Mouse (Mus musculus) cortical plate, adult 2 months (tissue): Measurements from ENCODE around the gene Mapkap1.

Experiments
- CTCF ChIP-seq: fragments of 200-500 bp; IDR thresholded peaks from 2 replicates; pipeline ENCODE4 v1.5.1; 2011; ENCODE audit warnings: mild to moderate bottlenecking, control low read depth, low read length; ENCODE audit not compliant: insufficient read depth; ENCODE audit errors: extremely low read depth
- POLR2A ChIP-seq: fragments of 200-500 bp; IDR thresholded peaks from 2 replicates; pipeline ENCODE4 v1.6.1; 2011; ENCODE audit warnings: mild to moderate bottlenecking, low read length, control low read depth; ENCODE audit not compliant: insufficient read depth; ENCODE audit errors: extremely low read depth

- TF ChIP-seq CTCF (no peak), POLR2A (no peak)
These were observed 67.2 kb downstream of the Mapkap1 start for GRCm38 (mm10) chr2:34473775-34474174.
